Mouse (Mus musculus) cerebellum, adult 9-10 months (tissue): ENCODE data around the gene Lrp2.
"Not testable (repeated sequence)": the region's sequence is repeated elsewhere in the genome, so short reads cannot be mapped to it uniquely, and the experiment has no call there.

ENCODE experiments used
- DNase-seq: peaks from one replicate; pipeline ENCODE4 v3.0.0; 2022

Lrp2 gene

DNA sequence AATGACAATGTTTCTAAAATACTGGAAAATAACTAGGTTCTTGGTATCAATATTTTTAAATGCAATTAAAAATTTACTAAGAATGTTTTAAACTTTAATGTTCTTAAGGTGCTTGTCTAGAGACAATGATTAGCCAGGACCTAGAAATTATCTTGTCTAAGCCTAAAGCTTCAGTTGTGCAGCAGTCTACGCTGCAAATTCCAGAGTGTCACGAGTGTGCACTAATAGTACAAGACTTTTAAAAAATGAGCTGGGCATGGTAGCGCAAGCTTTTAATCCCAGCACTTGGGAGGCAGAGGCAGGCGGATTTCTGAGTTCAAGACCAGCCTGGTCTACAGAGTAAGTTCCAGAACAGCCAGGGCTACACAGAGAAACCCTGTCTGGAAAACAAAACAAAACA is 3.8 kb downstream of the Lrp2 start:
- DNase-seq: not testable (repeated sequence)

DNA sequence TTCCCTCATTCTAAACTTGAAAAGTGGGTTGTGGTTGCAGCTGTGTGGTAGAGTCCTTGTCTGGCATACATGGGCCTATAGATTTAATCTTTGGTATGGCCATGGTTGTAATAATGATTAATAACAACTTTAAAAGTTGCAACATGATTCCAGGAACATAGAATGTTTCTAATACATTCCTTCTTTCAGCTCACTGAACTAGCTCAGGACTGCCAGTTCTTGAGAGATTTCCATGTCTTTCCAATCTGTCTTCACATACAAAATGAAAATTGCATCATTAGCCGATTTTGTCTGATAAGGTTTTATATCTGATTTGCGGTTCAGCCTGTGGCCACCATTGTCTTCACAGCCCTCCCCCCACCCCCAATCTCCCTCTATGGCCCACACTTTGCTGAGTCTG is 5.8 kb downstream of the Lrp2 start:
- no peak for DNase-seq

DNA sequence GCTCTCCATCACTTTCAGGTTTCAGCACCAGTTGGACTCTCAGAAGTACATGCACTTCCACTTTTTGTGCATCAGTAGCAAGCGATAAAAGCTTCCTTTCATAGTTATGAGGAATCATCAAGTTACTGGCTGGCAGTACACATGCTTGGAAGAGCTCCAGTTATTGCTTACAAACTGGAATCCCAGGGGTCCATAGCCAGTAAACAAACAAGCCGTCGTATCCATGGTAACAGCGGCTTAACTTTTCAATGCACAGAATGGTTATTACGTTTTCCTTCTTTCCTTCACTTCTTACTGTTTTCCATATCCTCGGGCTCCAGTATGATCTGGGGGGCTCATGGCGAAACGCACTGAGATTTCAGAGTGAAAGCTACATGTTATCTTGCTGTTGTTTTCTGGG is 7.7 kb downstream of the Lrp2 start:
- DNase-seq: no peak

GRCm38 (mm10) chr2:69576531-69576930 is 9.3 kb downstream of the Lrp2 start:
- no peak for DNase-seq

GRCm38 (mm10) chr2:69574934-69575333 is 10.9 kb downstream of the Lrp2 start:
- no peak for DNase-seq

- no peak for DNase-seq
Measured at GRCm38 (mm10) chr2:69574261-69574660, 11.6 kb downstream of the Lrp2 start.

DNA sequence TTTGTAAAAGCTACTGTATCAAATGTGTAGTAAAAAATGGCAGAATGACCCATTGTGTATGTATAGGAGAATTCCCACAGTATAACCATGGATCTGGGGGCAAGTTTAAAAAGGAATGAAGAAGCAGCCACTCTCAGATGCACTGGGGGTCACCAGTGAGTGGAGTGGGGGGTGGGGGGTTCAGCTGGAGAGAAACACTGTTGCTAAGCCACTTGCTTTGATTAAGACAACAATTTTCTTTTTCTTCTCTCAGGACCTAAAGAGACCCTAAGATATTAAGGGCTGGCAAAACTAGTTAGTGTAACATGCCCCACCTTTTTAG is 12.2 kb downstream of the Lrp2 start:
- no peak for DNase-seq

- DNase-seq: no peak
Measured at GRCm38 (mm10) chr2:69573038-69573732, 12.7 kb downstream of the Lrp2 start.

GRCm38 (mm10) chr2:69570556-69570955 is 15.3 kb downstream of the Lrp2 start:
- DNase-seq: no peak

DNA sequence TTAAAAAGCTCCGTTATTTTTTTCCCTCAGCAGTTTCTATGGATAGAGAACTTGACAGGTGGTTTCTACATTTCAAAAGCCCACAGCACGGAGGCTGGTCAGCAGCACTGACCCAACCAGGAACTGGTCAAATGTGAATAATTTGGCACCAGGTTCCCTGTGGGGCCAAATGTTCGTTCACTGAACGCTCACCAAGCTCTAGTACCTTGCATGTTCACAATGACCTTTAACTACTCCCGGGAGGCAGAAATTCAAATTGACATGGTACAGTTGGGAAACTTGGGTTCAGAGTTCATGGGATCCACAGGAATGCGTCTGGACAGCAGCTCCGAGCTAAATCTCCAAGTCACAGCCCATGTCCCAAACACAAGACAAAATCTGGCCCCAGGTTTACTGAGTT is 19.6 kb downstream of the Lrp2 start:
- no peak for DNase-seq

DNA sequence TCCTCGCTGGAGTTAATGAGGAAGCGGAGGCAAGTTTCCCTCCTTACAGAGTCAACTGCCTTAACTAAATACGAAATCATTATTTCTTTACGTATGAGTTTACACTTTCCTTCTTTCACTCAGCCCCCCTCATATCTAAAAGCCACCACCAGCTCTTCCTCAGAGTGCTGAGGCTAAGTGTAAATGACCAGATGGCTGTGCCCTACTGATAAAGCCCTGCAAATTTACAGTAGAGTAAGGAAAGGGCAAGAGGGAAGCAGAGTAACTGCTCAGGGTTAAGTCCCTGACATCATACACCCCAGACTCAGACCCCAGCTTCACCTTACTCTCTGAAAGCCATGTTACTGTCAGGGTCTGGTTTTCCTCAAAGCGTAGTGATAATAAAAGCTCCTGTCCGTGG is 22.4 kb downstream of the Lrp2 start:
- no peak for DNase-seq

DNA sequence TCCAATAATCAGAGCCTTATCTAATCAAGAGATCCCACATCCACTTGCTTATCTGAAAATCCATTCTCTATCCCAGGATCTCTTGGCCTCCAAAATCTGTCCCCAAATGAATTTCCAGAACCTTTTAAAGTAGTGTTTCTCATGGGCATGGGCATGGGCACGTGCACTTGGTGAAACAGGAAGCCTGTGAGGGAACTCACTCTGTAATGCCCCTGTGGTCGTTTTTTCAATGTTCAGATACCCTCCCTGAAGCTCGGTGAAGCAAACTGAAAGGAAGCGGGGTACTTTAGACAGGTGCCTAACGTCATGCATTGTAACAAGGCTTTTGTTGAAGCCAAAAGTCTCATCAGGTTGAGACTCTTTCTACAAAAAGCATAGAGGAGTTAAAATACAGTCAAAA is 23.1 kb downstream of the Lrp2 start:
- DNase-seq: no peak

DNA sequence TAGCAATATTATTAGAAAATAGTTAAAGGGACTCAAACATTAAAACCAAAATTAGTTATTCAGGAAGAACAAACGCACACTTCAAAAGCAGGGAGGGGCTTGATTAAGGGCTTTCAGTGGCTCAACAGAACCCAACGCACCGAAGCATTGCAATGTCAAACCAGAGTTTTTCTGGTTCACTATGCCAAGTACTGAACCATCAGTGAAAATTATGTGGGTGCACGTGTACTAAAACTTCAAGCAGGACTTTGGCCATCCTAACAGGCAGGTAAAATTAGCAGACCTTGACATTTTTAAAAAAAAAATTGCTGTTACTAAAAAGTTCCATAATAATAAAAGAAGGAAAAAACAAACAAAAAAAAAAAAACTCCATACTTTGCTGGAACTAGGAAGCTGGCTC is 25.6 kb downstream of the Lrp2 start:
- DNase-seq: no peak

- DNase-seq: no peak
Measured at GRCm38 (mm10) chr2:69559380-69559779, 26.5 kb downstream of the Lrp2 start.

GRCm38 (mm10) chr2:69556686-69557085 is 29.2 kb downstream of the Lrp2 start:
- DNase-seq: no peak

DNA sequence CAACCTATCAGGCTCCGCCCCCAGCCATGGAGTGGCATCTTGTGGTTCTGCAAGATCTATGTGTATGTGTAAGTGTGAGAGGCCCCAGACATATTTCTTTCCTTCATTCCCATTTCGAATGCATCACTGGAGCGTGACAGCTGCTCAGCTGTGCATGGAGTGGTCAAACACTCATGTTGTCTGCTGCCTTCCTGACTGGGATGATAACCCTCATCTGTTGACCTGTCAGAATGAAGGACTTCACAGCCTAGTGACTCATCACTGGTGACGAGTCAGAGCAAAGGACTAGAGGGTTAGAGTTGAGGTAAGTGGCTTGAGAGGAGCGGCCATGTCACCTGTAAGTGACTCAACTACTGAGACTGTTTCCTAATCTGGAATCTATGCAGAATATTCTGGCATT is 34.2 kb downstream of the Lrp2 start:
- DNase-seq: no peak

GRCm38 (mm10) chr2:69546823-69547222 is 39.0 kb downstream of the Lrp2 start:
- no peak for DNase-seq

- no peak for DNase-seq
Measured at GRCm38 (mm10) chr2:69536018-69536417, 49.8 kb downstream of the Lrp2 start.

DNA sequence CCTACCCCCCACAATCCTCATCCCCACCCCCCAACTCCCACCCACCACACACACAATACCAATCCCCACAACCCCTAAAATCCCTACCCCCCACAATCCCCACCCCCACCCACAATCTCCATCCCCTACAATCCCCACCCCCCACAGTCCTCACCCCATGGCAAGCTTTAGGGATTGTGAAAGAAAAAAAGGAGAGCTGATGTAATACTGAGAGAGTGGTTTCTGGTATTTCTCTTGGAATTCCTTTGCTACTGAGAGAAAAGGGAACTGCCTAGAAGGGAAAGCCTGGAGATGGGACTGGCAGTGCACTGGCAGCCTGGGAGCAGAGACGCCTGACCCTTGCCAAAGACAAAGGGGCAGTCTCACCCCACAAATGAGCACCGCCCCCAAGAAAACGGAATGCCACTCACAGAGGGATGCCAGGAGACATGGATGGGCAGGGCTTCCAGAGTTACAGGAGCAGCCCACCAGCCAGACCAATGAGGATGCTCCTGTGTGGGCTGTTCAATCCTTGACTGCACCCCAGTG is 54.3 kb downstream of the Lrp2 start:
- no peak for DNase-seq

DNA sequence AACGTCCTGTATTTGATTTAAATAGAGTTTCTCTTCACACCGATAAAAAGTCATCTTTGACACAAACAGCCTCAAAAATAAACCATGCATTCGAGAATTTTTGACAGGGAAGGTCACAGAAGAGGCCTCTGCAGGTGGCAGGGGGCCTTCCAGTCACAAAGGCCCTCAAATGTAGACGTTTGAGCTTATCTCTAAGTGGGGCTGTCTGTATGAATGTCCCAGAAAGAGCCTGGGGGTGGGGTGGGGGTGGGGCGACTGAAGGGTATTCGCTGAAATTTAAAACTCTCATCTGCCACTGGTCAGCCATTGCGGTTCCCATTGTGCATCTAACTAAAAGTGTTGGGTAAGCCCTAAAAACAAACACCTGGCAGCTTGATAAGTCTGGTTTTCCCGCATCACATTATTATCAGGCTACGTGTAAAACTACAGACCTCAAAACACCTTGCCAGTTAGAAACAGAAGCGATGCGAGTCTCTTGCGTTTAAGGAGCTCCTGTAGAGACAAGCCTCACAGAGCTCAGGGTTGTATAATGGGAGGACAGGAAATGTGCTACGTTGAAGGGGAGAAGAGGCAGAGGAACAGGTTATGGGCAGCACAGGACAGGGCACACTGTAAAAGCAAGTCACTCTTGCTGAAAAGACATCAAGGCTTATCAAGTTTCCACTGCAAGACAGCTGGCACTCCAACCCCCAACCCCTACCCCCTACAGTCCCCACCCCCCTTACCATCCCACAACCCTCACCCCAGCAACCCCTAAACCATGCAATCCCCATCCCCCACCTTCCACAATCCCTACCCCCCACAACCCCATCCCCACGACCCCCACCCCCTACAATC is 55.0 kb downstream of the Lrp2 start:
- DNase-seq: no peak

DNA sequence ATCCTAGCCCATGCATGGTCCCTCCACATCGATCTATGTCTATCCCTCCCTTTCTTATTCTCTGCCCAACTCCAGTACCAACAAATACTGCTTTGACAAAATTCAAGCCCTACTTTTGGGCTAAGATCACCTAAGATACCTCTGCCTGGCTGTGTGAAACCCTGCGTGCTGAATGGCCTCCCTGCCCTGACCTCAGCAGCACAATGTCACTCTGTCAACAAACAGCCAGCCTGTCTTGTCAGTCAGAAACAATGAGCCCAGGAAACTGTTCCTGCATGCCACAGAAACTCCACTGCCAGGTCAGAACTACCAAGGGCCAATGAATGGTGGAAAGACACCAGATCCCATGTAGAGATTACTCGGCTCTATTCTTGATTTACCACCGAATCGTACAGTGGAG is 55.7 kb downstream of the Lrp2 start:
- no peak for DNase-seq

- no peak for DNase-seq
Measured at GRCm38 (mm10) chr2:69520273-69520672, 65.6 kb downstream of the Lrp2 start.

GRCm38 (mm10) chr2:69518307-69518706 is 67.6 kb downstream of the Lrp2 start:
- no peak for DNase-seq

DNA sequence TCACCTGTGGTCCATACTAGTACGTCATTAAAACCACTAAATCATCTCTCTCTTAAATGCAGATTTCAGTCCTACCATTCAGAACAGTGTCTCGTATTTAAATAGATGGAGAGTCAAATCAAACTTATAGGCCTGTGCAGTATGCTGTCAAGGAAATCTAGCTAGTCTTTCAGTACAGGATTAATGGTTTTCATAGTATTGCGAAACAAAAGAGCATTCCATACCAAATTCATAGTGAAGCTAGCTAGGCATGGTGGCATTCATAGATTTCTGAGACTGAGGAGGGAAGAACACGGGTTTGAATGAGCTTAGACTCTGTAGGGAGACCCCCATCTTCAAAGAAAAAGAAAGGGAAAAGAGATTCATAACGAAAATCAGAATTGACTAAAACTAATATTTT is 74.1 kb downstream of the Lrp2 start:
- DNase-seq: no peak

GRCm38 (mm10) chr2:69500357-69500756 is 85.5 kb downstream of the Lrp2 start:
- DNase-seq: no peak
